Comparison of ENCODE assay signal across 9 mouse cellular contexts in the genomic region with DNA sequence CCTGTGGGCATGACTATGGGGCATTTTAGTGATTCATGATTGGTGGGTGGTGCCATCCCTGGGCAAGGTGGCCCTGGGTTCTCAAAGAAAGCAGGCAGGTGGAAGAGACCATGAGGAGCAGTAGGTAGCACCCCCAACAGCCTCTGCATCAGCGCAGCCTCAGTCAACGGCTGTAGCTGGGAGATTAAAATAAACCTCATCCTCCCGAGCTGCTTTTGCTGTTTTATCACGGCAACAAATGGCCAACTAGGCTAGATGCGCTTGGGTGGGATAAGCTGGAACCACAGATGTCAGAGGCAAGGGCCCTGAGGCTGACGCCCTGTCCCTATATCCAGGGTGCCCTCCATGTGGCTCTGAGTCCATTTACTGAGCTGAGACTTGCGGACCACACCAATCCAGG. TPM values are rescaled to one million over a fixed set of nuclear protein-coding genes. Genes with fewer than 3 reads are reported as not detected.
DNase-seq lines count a peak whose midpoint lies in the region; ATAC-seq and TF ChIP-seq lines count a peak whose summit lies in the region.
"Had no signal": no experiment of that assay in that cellular context is flagged by ENCODE, and none has a peak within 500 bp of the region (broad histone marks: within the 10 kb centered on the region; RNA-seq: fewer than 3 reads in every experiment).

No protein-coding gene starts in this region.

- peak overlapping the region; percentile 83 for H3K4me3 ChIP-seq in left cerebral cortex, adult 2 months
- H3K4me3 ChIP-seq in limb, embryonic 13.5 days, result peak overlapping the region; percentile 97
- peak overlapping the region; percentile 93 for H3K4me3 ChIP-seq in neural tube, embryonic 14.5 days (ENCODE audit: low read depth, low read length)
- H3K4me3 ChIP-seq in kidney, adult 2 months (ENCODE audit: insufficient read depth, low read depth, low read length), result no peak overlapping the region

- intact Hi-C loops in left cerebral cortex, adult 2 months (cut with DNase I), result no loop called here
- intact Hi-C loops in left cerebral cortex, postnatal 4 days (cut with DNase I), result no loop called here

- H3K9me3 ChIP-seq in limb, embryonic 13.5 days, result no peaks in the 10 kb centered on the region
- no peaks in the 10 kb centered on the region for H3K9me3 ChIP-seq in neural tube, embryonic 14.5 days (ENCODE audit: control insufficient read depth, low read length)

- peak overlapping the region; percentile 99 for H3K9ac ChIP-seq in limb, embryonic 13.5 days
- H3K9ac ChIP-seq in neural tube, embryonic 14.5 days (replicated peaks; ENCODE audit: low read depth, low read length), result peak overlapping the region; percentile 100

- 0 out of 2 replicates have a peak overlapping the region, but pooled peaks have one; percentile 40 for H3K27ac ChIP-seq in left cerebral cortex, adult 2 months
- H3K27ac ChIP-seq in limb, embryonic 13.5 days, result no peak overlapping the region; the same call in 1 of the 2 replicates
- peak overlapping the region; percentile 97 for H3K27ac ChIP-seq in neural tube, embryonic 14.5 days (ENCODE audit: low read depth, low read length)
- H3K27ac ChIP-seq in kidney, adult 2 months (ENCODE audit: insufficient read depth, low read depth, low read length), result no peak overlapping the region

- peak overlapping the region; percentile 95 for H3K4me2 ChIP-seq in limb, embryonic 13.5 days (replicated peaks)
- H3K4me2 ChIP-seq in neural tube, embryonic 14.5 days (ENCODE audit: low read depth, low read length), result peak overlapping the region; percentile 99

- TF ChIP-seq CTCF in left cerebral cortex, adult 2 months (IDR thresholded peaks at IDR 0.05), result no peak
- no peak for TF ChIP-seq CTCF in kidney, adult 2 months (conservative IDR thresholded peaks at IDR 0.05; ENCODE audit: insufficient read depth, insufficient read length, low read depth, low read length)

- H3K36me3 ChIP-seq in limb, embryonic 13.5 days, result peaks cover 51% of the 10 kb centered on the region
- H3K36me3 ChIP-seq in neural tube, embryonic 14.5 days (ENCODE audit: control insufficient read depth, insufficient read depth, low read length), result peaks cover 42% of the 10 kb centered on the region
- H3K36me3 ChIP-seq in kidney, adult 2 months (ENCODE audit: control insufficient read depth, insufficient read depth, low read length), result no peaks in the 10 kb centered on the region

- no peak for TF ChIP-seq POLR2A in kidney, adult 2 months (IDR thresholded peaks at IDR 0.05; ENCODE audit: low read depth, low read length)

- 71% methylated on average over 7 of the region's 7 CpGs for WGBS in limb, embryonic 13.5 days
- 54% methylated on average over 7 of the region's 7 CpGs for WGBS in neural tube, embryonic 14.5 days
- WGBS in kidney, adult 2 months, result 80% methylated on average over 7 of the region's 7 CpGs

- H3K4me1 ChIP-seq in limb, embryonic 13.5 days, result peaks cover 46% of the 10 kb centered on the region
- peaks cover 33% of the 10 kb centered on the region for H3K4me1 ChIP-seq in neural tube, embryonic 14.5 days (ENCODE audit: control insufficient read depth, insufficient read depth, low read length)
- peaks cover 9% of the 10 kb centered on the region; the same call in 1 of the 2 replicates for H3K4me1 ChIP-seq in kidney, adult 2 months (ENCODE audit: control insufficient read depth, insufficient read depth, low read length)

- peak; percentile 42 for ATAC-seq in erythroid progenitor cell, adult 5-6 weeks (replicated peaks; ENCODE audit: low FRiP score, poor library complexity, severe bottlenecking)
- ATAC-seq in limb, embryonic 13.5 days (ENCODE audit: low FRiP score, low read depth), result no peak
- ATAC-seq in neural tube, embryonic 14.5 days (ENCODE audit: low read depth), result no peak
- ATAC-seq: Patski had no signal

- DNase-seq in left cerebral cortex, adult 2 months (ENCODE audit: extremely low spot score in 1 of 2, low spot score in 2 of 2), result no peak
- DNase-seq in left cerebral cortex, adult 18-20 months (ENCODE audit: low spot score in 2 of 2), result no peak
- no peak for DNase-seq in right cerebral cortex, postnatal 14 days
- DNase-seq in left cerebral cortex, postnatal 4 days, result no peak
- no peak for DNase-seq in kidney, adult 2 months

- H3K27me3 ChIP-seq in limb, embryonic 13.5 days, result no peaks in the 10 kb centered on the region
- peaks cover 2% of the 10 kb centered on the region; the same call in 1 of the 2 replicates for H3K27me3 ChIP-seq in neural tube, embryonic 14.5 days (ENCODE audit: control insufficient read depth, insufficient read depth, low read length)
- no peaks in the 10 kb centered on the region for H3K27me3 ChIP-seq in kidney, adult 2 months (replicated peaks; ENCODE audit: control insufficient read depth, insufficient read depth, low read length)
- H3K27me3 ChIP-seq: Patski had no signal

RNA-seq across cellular contexts. Expression of gene Mex3d, which starts 2.8 kb away (rescaled TPM):
- 10 to 100 TPM; 19.2 to 20.6 TPM for total RNA-seq in left cerebral cortex, adult 2 months (2021)
- total RNA-seq in left cerebral cortex, adult 18-20 months (2021), result 10 to 100 TPM; 20.1 to 20.7 TPM
- total RNA-seq in erythroid progenitor cell, adult 5-6 weeks (2015; ENCODE audit: low replicate concordance), result 1.4 TPM in 1 of 2 replicates, not detected in the other
- 6.7 TPM in 1 of 2 replicates, not detected in the other for total RNA-seq in erythroid progenitor cell, adult 5-6 weeks (2017; ENCODE audit: low replicate concordance)
- 9.2 and 9.5 TPM in 2 replicates for polyA plus RNA-seq in limb, embryonic 13.5 days (2015; fragmentation: Nextera tagmentation; extraction: Ambion mirVana)
- 11.5 and 12.2 TPM in 2 replicates for polyA plus RNA-seq in neural tube, embryonic 14.5 days (2014; fragmentation: Nextera tagmentation; extraction: Ambion mirVana)
- total RNA-seq in left cerebral cortex, postnatal 4 days (2021), result 10 to 100 TPM; 75.5 to 80.1 TPM
- 7.9 and 11.9 TPM in 2 replicates for polyA plus RNA-seq in kidney, adult 2 months (2012; rRNA removed)

RNA-seq across cellular contexts. Expression of gene Mbd3, which starts 14.6 kb away (rescaled TPM):
- total RNA-seq in left cerebral cortex, adult 2 months (2021), result 100 to 1,000 TPM; 139 to 150 TPM
- total RNA-seq in left cerebral cortex, adult 18-20 months (2021), result 100 to 1,000 TPM; 143 to 166 TPM
- 33.5 TPM in 2 replicates for total RNA-seq in erythroid progenitor cell, adult 5-6 weeks (2015; ENCODE audit: low replicate concordance)
- total RNA-seq in erythroid progenitor cell, adult 5-6 weeks (2017; ENCODE audit: low replicate concordance), result 39.7 and 45.8 TPM in 2 replicates
- polyA plus RNA-seq in limb, embryonic 13.5 days (2015; fragmentation: Nextera tagmentation; extraction: Ambion mirVana), result 276 and 288 TPM in 2 replicates
- 162 and 166 TPM in 2 replicates for polyA plus RNA-seq in neural tube, embryonic 14.5 days (2014; fragmentation: Nextera tagmentation; extraction: Ambion mirVana)
- total RNA-seq in left cerebral cortex, postnatal 4 days (2021), result 100 to 1,000 TPM; 138 to 147 TPM
- 143 and 151 TPM in 2 replicates for polyA plus RNA-seq in kidney, adult 2 months (2012; rRNA removed)

RNA-seq across cellular contexts. Expression of gene Uqcr11, which starts 21.9 kb away (rescaled TPM):
- 100 to 1,000 TPM; 373 to 394 TPM for total RNA-seq in left cerebral cortex, adult 2 months (2021)
- 100 to 1,000 TPM; 383 to 388 TPM for total RNA-seq in left cerebral cortex, adult 18-20 months (2021)
- 65.8 and 80.0 TPM in 2 replicates for total RNA-seq in erythroid progenitor cell, adult 5-6 weeks (2015; ENCODE audit: low replicate concordance)
- 67.9 and 87.3 TPM in 2 replicates for total RNA-seq in erythroid progenitor cell, adult 5-6 weeks (2017; ENCODE audit: low replicate concordance)
- 443 and 459 TPM in 2 replicates for polyA plus RNA-seq in limb, embryonic 13.5 days (2015; fragmentation: Nextera tagmentation; extraction: Ambion mirVana)
- polyA plus RNA-seq in neural tube, embryonic 14.5 days (2014; fragmentation: Nextera tagmentation; extraction: Ambion mirVana), result 674 and 791 TPM in 2 replicates
- total RNA-seq in left cerebral cortex, postnatal 4 days (2021), result 100 to 1,000 TPM; 282 to 286 TPM
- 3,960 and 3,968 TPM in 2 replicates for polyA plus RNA-seq in kidney, adult 2 months (2012; rRNA removed)

RNA-seq across cellular contexts. Expression of gene Plk5, which starts 28.4 kb away (rescaled TPM):
- 10 to 100 TPM; 27.3 to 37.9 TPM for total RNA-seq in left cerebral cortex, adult 2 months (2021)
- 10 to 100 TPM; 25.8 to 34.6 TPM for total RNA-seq in left cerebral cortex, adult 18-20 months (2021)
- not detected in 2 replicates for total RNA-seq in erythroid progenitor cell, adult 5-6 weeks (2015; ENCODE audit: low replicate concordance)
- not detected in 2 replicates for total RNA-seq in erythroid progenitor cell, adult 5-6 weeks (2017; ENCODE audit: low replicate concordance)
- 1.2 and 2.2 TPM in 2 replicates for polyA plus RNA-seq in limb, embryonic 13.5 days (2015; fragmentation: Nextera tagmentation; extraction: Ambion mirVana)
- polyA plus RNA-seq in neural tube, embryonic 14.5 days (2014; fragmentation: Nextera tagmentation; extraction: Ambion mirVana), result 2.4 and 3.4 TPM in 2 replicates
- total RNA-seq in left cerebral cortex, postnatal 4 days (2021), result 1 to 10 TPM; 4.2 to 6.1 TPM
- polyA plus RNA-seq in kidney, adult 2 months (2012; rRNA removed), result 1.8 and 2.0 TPM in 2 replicates

RNA-seq across cellular contexts. Expression of gene Adamtsl5, which starts 36.5 kb away (rescaled TPM):
- 10 to 100 TPM in 1 of 2 experiments, 1 to 10 TPM in 1; 7.9 to 11.1 TPM for total RNA-seq in left cerebral cortex, adult 2 months (2021)
- total RNA-seq in left cerebral cortex, adult 18-20 months (2021), result 10 to 100 TPM in 1 of 2 experiments, 1 to 10 TPM in 1; 8.8 to 10.4 TPM
- total RNA-seq in erythroid progenitor cell, adult 5-6 weeks (2015; ENCODE audit: low replicate concordance), result 0.84 TPM in 1 of 2 replicates, not detected in the other
- total RNA-seq in erythroid progenitor cell, adult 5-6 weeks (2017; ENCODE audit: low replicate concordance), result 0.13 and 30.2 TPM in 2 replicates
- 2.0 and 2.4 TPM in 2 replicates for polyA plus RNA-seq in limb, embryonic 13.5 days (2015; fragmentation: Nextera tagmentation; extraction: Ambion mirVana)
- polyA plus RNA-seq in neural tube, embryonic 14.5 days (2014; fragmentation: Nextera tagmentation; extraction: Ambion mirVana), result 0.09 and 2.5 TPM in 2 replicates
- under 1 TPM; 0.56 to 0.72 TPM for total RNA-seq in left cerebral cortex, postnatal 4 days (2021)
- 5.5 and 7.4 TPM in 2 replicates for polyA plus RNA-seq in kidney, adult 2 months (2012; rRNA removed)

Comparison
In these comparisons a context has a peak if more than half of its experiments do, and no peak if none do; other contexts are left out.
1. H3K27ac ChIP-seq: peak in left cerebral cortex, adult 2 months (single experiment) and neural tube, embryonic 14.5 days (single experiment); none in limb, embryonic 13.5 days (single experiment) and kidney, adult 2 months (single experiment).